In the genomic region with DNA sequence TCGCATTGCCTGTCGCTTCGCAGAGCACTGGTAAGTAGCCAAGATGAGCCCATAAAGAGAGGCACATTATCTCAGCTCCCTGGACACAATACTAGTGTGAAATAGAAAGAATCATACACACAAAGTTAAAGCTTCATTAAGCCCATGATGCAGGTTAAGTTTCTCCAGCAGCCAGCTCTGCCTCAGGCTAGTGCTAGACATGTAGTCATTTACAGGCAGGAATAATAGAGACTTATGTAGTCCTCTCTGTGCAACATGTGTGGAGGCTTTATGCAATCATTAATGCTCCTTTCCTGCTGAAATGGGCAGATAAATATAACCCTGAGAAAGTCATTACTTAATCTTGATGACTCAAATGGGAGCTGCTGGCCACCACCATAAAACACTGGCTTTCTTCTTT, we compare ENCODE assay signal across 15 mouse cellular contexts.
DNase-seq lines count a peak whose midpoint lies in the region; ATAC-seq and TF ChIP-seq lines count a peak whose summit lies in the region.
"Had no signal": no experiment of that assay in that cellular context is flagged by ENCODE, and none has a peak within 500 bp of the region (broad histone marks: within the 10 kb centered on the region; RNA-seq: fewer than 3 reads in every experiment).

No protein-coding gene starts in this region.

- H3K36me3 ChIP-seq in hindbrain, embryonic 14.5 days (replicated peaks; ENCODE audit: control insufficient read depth, insufficient read depth), result no peaks in the 10 kb centered on the region
- H3K36me3 ChIP-seq in hindbrain, embryonic 10.5 days, result no peaks in the 10 kb centered on the region
- no peaks in the 10 kb centered on the region for H3K36me3 ChIP-seq in myocyte (ENCODE audit: control insufficient read depth, insufficient read depth)
- H3K36me3 ChIP-seq: lung, embryonic 15.5 days had no signal

- 69% methylated on average over 3 of the region's 3 CpGs for whole genome bisulfite sequencing in hindbrain, embryonic 14.5 days
- 94% methylated on average over 3 of the region's 3 CpGs for WGBS in hindbrain, embryonic 10.5 days

- ATAC-seq in hindbrain, embryonic 14.5 days (ENCODE audit: low FRiP score), result peak; percentile 46; the same call in 1 of the 2 replicates
- ATAC-seq: midbrain, embryonic 16.5 days had no signal

- peak; percentile 43 for DNase-seq in adrenal gland, adult 2 months
- DNase-seq in adrenal gland, adult 8-10 months, result no peak
- peak; percentile 24 for DNase-seq in hindbrain, embryonic 14.5 days (ENCODE audit: low spot score)
- DNase-seq in hindbrain, embryonic 10.5 days (ENCODE audit: low spot score), result no peak
- DNase-seq in brain, embryonic 14.5 days (ENCODE audit: low read depth), result peak; percentile 80
- DNase-seq in kidney, adult 11 months, result no peak
- DNase-seq in layer of hippocampus, adult 18-20 months (ENCODE audit: low spot score in 2 of 2), result no peak
- DNase-seq: cerebellum, adult 8-10 months; heart, adult 2 months; kidney, adult 9 months; retina, postnatal 1 day had no signal

- H3K79me2 ChIP-seq in myocyte (ENCODE audit: control insufficient read depth, insufficient read depth), result no peaks in the 10 kb centered on the region

- no peak overlapping the region for H3K4me3 ChIP-seq in hindbrain, embryonic 14.5 days (replicated peaks; ENCODE audit: low read length)
- no peak overlapping the region for H3K4me3 ChIP-seq in hindbrain, embryonic 10.5 days
- no peak overlapping the region for H3K4me3 ChIP-seq in myocyte
- H3K4me3 ChIP-seq: heart, adult 2 months; lung, embryonic 15.5 days had no signal

- H3K4me1 ChIP-seq in hindbrain, embryonic 14.5 days (replicated peaks; ENCODE audit: control insufficient read depth, insufficient read depth, low read length), result 0 out of 2 replicates have a peak, but pooled peaks cover 8% of the 10 kb centered on the region
- H3K4me1 ChIP-seq in hindbrain, embryonic 10.5 days (replicated peaks), result 0 out of 2 replicates have a peak, but pooled peaks cover 5% of the 10 kb centered on the region

- no peak overlapping the region for H3K4me2 ChIP-seq in hindbrain, embryonic 14.5 days (replicated peaks)
- H3K4me2 ChIP-seq in myocyte (ENCODE audit: low read depth), result peak overlapping the region; percentile 30
- H3K4me2 ChIP-seq: liver, embryonic 11.5 days; lung, embryonic 15.5 days had no signal

- no peak overlapping the region for H3K9ac ChIP-seq in hindbrain, embryonic 14.5 days
- H3K9ac ChIP-seq: lung, embryonic 15.5 days had no signal

- no peak for TF ChIP-seq CTCF in brain, embryonic 14.5 days (IDR thresholded peaks at IDR 0.05; ENCODE audit: borderline replicate concordance, extremely low read depth, insufficient read depth, insufficient read length)

- no peaks in the 10 kb centered on the region for H3K9me3 ChIP-seq in hindbrain, embryonic 14.5 days (ENCODE audit: control insufficient read depth, low read length)
- H3K9me3 ChIP-seq in hindbrain, embryonic 10.5 days, result no peaks in the 10 kb centered on the region
- H3K9me3 ChIP-seq: lung, embryonic 15.5 days had no signal

- H3K27ac ChIP-seq in hindbrain, embryonic 14.5 days, result no peak overlapping the region
- no peak overlapping the region for H3K27ac ChIP-seq in hindbrain, embryonic 10.5 days
- H3K27ac ChIP-seq: heart, adult 2 months; lung, embryonic 15.5 days had no signal

- no peak for TF ChIP-seq POLR2A in brain, embryonic 14.5 days (IDR thresholded peaks at IDR 0.05; ENCODE audit: borderline replicate concordance, extremely low read depth, insufficient read depth, insufficient read length, poor library complexity, severe bottlenecking)
- TF ChIP-seq POLR2A in myocyte (IDR thresholded peaks at IDR 0.05; ENCODE audit: insufficient read length, low read depth), result no peak

- H3K27me3 ChIP-seq in hindbrain, embryonic 14.5 days (ENCODE audit: control insufficient read depth, insufficient read depth, low read length), result no peaks in the 10 kb centered on the region
- no peaks in the 10 kb centered on the region for H3K27me3 ChIP-seq in hindbrain, embryonic 10.5 days (ENCODE audit: insufficient read depth, poor library complexity, severe bottlenecking)
- no peaks in the 10 kb centered on the region for H3K27me3 ChIP-seq in myocyte (ENCODE audit: control insufficient read depth, insufficient read depth, insufficient read length)
- H3K27me3 ChIP-seq: lung, embryonic 15.5 days had no signal

- no peak overlapping the region for H3ac ChIP-seq in myocyte (ENCODE audit: control insufficient read depth, insufficient read length)

TF ChIP-seq in myocyte, 11 proteins besides CTCF, POLR2A, EP300 and RAD21:
- no peak for TF ChIP-seq E2F4 (IDR thresholded peaks at IDR 0.05; ENCODE audit: insufficient read depth)
- TF ChIP-seq CEBPB (IDR thresholded peaks at IDR 0.05; ENCODE audit: insufficient read depth, poor library complexity, severe bottlenecking), result peak; percentile 51; the same call in 1 of the 2 replicates

Comparison
In these comparisons a context has a peak if more than half of its experiments do, and no peak if none do; other contexts are left out.
1. DNase-seq: peak in adrenal gland, adult 2 months (single experiment), hindbrain, embryonic 14.5 days (single experiment) and brain, embryonic 14.5 days (single experiment); none in adrenal gland, adult 8-10 months (single experiment), hindbrain, embryonic 10.5 days (single experiment), kidney, adult 11 months (single experiment) and layer of hippocampus, adult 18-20 months (0 of 2).